Mouse (Mus musculus) granulocyte monocyte progenitor cell, adult 5-6 weeks (primary cell): ENCODE data around the gene Tff1. TPM values are rescaled to one million over a fixed set of nuclear protein-coding genes. Genes with fewer than 3 reads are reported as not detected.

Source experiments
- ATAC-seq: replicated peaks from 2 replicates; pipeline ENCODE4 v1.8.0; 2016; ENCODE audit warnings: mild to moderate bottlenecking, moderate TSS enrichment, inconsistent platforms; ENCODE audit not compliant: poor library complexity, severe bottlenecking
- total RNA-seq, 2 experiments: library from RNA; stranded (forward) in 1 of 2; stranded (reverse) in 1 of 2; fragments of 200-712, 200-1000 nt in 1 of 2; fragments of >200 nt in 1 of 2; fragmentation: Nextera tagmentation in 1 of 2; gene quantifications; 2 replicates each; pipeline ENCODE4 v1.2.3; 2014 to 2017

Gene Tff1
- total RNA-seq, 2 experiments from 2014 or later: not detected

DNA sequence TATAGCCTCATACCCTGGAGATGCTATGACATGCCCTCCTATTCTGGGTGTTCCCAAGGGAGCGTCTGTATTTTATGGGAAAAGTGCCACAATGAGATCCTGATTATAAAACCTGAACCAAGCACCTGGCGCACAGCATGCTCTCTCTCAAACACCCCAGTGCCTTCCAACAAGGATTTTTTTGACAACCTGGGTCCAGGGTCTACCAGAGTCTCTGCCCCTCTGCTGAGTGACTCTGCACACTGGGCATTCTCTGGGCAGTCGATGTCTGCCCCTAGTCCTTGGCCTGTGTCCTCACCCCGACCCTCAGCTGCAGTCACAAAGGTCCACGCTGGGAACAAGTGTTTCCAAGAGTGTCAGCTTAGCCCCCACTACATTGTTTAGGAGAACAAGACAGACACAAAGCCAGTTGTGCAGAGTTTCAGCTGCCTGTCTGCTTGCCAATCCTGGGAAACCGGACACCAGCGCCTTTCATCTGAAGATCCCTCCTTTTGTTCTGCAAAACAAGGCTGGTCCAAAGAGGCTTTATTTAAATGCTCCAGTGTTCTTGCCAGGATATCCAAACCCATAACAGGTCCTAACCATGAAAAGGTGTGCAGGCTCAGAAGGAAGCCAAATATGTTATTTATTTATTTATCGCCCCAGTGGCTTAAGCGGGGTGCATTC lies 51.8 kb downstream of the Tff1 start:
- no peak for ATAC-seq

Other genes with a start within 250 kb of the Tff1 start
- gene Umodl1, start 210.6 kb downstream of the Tff1 start, total RNA-seq (2014; fragmentation: Nextera tagmentation): not detected in 2 replicates
- gene Umodl1, start 210.6 kb downstream of the Tff1 start, total RNA-seq (2017): not detected in 2 replicates
- gene Abcg1, start 107.6 kb downstream of the Tff1 start, total RNA-seq (2014; fragmentation: Nextera tagmentation): 8.7 and 15.9 TPM in 2 replicates
- 7.6 and 9.0 TPM in 2 replicates for gene Abcg1, start 107.6 kb downstream of the Tff1 start, total RNA-seq (2017)
- gene Tff3, start 35.6 kb downstream of the Tff1 start, total RNA-seq (2014; fragmentation: Nextera tagmentation): not detected in 2 replicates
- not detected in 2 replicates for gene Tff3, start 35.6 kb downstream of the Tff1 start, total RNA-seq (2017)
- not detected in 2 replicates for gene Tff2, start 21.0 kb downstream of the Tff1 start, total RNA-seq (2014; fragmentation: Nextera tagmentation)
- not detected in 2 replicates for gene Tff2, start 21.0 kb downstream of the Tff1 start, total RNA-seq (2017)
- gene Tmprss3, start 33.7 kb upstream of the Tff1 start, total RNA-seq (2014; fragmentation: Nextera tagmentation): 13.1 and 18.0 TPM in 2 replicates
- gene Tmprss3, start 33.7 kb upstream of the Tff1 start, total RNA-seq (2017): 2.6 and 3.7 TPM in 2 replicates
- gene Ubash3a, start 42.6 kb upstream of the Tff1 start, total RNA-seq (2014; fragmentation: Nextera tagmentation): 36.4 and 50.2 TPM in 2 replicates
- gene Ubash3a, start 42.6 kb upstream of the Tff1 start, total RNA-seq (2017): 35.5 and 39.5 TPM in 2 replicates
- 3.6 TPM in 1 of 2 replicates, not detected in the other for gene Rsph1, start 112.1 kb upstream of the Tff1 start, total RNA-seq (2014; fragmentation: Nextera tagmentation)
- gene Rsph1, start 112.1 kb upstream of the Tff1 start, total RNA-seq (2017): 0.88 and 1.2 TPM in 2 replicates
- 6.2 and 8.0 TPM in 2 replicates for gene Slc37a1, start 121.5 kb upstream of the Tff1 start, total RNA-seq (2014; fragmentation: Nextera tagmentation)
- gene Slc37a1, start 121.5 kb upstream of the Tff1 start, total RNA-seq (2017): 7.4 and 8.4 TPM in 2 replicates
- 1.4 TPM in 1 of 2 replicates, not detected in the other for gene Pde9a, start 220.9 kb upstream of the Tff1 start, total RNA-seq (2014; fragmentation: Nextera tagmentation)
- not detected in 2 replicates for gene Pde9a, start 220.9 kb upstream of the Tff1 start, total RNA-seq (2017)